Mouse (Mus musculus) neutrophil, adult 65 days (primary cell): ENCODE results near the gene Nudt12. TPM values are rescaled to one million over a fixed set of nuclear protein-coding genes. Genes with fewer than 3 reads are reported as not detected.

Source experiments
- total RNA-seq: library from RNA; stranded (reverse); gene quantifications from 2 replicates; pipeline ENCODE4 v1.2.4, GENCODE M21; 2023

The Nudt12 gene
- total RNA-seq, result 0.69 and 1.4 TPM in 2 replicates

GRCm38 (mm10) chr17:59013091-59013459 is at the start of gene Nudt12:
Gene Nudt12, minus strand, starts transcription at chr17:59013372.

GRCm38 (mm10) chr17:58991275-58991674 is 21.9 kb downstream of the Nudt12 start, which contains the start of gene Pdzph1:
Gene Pdzph1, minus strand, starts transcription at chr17:58991375.

Other genes starting within 250 kb of the Nudt12 start
- gene Pdzph1, start 22.0 kb downstream of the Nudt12 start, total RNA-seq, result not detected in 2 replicates